Mouse (Mus musculus) midbrain, embryonic 16.5 days (tissue): ENCODE results near the gene C130079G13Rik. TPM values are rescaled to one million over a fixed set of nuclear protein-coding genes. Genes with fewer than 3 reads are reported as not detected.
"Not testable (repeated sequence)": the region's sequence is repeated elsewhere in the genome, so short reads cannot be mapped to it uniquely, and the experiment has no call there.

Experiments used
- ATAC-seq: fragments of 200-750 bp; cut with Nextera tagmentation; 2 replicates; pipeline ENCODE4 v1.8.0; 2017; ENCODE audit warnings: moderate TSS enrichment
- H3K27ac ChIP-seq: fragments of 300-500 bp; sonication (generic); 2 replicates; pipeline ENCODE4 v1.5.1; 2014; ENCODE audit warnings: mild to moderate bottlenecking, low read length, mixed read lengths
- H3K27me3 ChIP-seq: fragments of 300-500 bp; sonication (generic); 2 replicates; pipeline ENCODE4 v1.6.1; 2014; ENCODE audit warnings: low read depth, low read length, mixed read lengths; ENCODE audit not compliant: control insufficient read depth, insufficient read depth
- H3K36me3 ChIP-seq: fragments of 300-500 bp; sonication (generic); 2 replicates; pipeline ENCODE4 v1.6.1; 2014; ENCODE audit warnings: mild to moderate bottlenecking, low read length, moderate library complexity, mixed read lengths; ENCODE audit not compliant: control insufficient read depth, insufficient read depth
- H3K4me1 ChIP-seq: fragments of 300-500 bp; sonication (generic); 2 replicates; pipeline ENCODE4 v1.6.1; 2014; ENCODE audit warnings: mild to moderate bottlenecking, low read length, mixed read lengths; ENCODE audit not compliant: control insufficient read depth, insufficient read depth
- H3K4me2 ChIP-seq: fragments of 300-500 bp; sonication (generic); 2 replicates; pipeline ENCODE4 v1.6.1; 2014; ENCODE audit warnings: mild to moderate bottlenecking, low read length, mixed read lengths
- H3K4me3 ChIP-seq: fragments of 300-500 bp; sonication (generic); 2 replicates; pipeline ENCODE4 v1.5.1; 2014; ENCODE audit warnings: low read depth, mild to moderate bottlenecking, low read length, moderate library complexity, mixed read lengths
- H3K9ac ChIP-seq: fragments of 300-500 bp; sonication (generic); 2 replicates; pipeline ENCODE4 v1.6.1; 2014; ENCODE audit warnings: low read depth, low read length, mixed read lengths
- H3K9me3 ChIP-seq: fragments of 300-500 bp; sonication (generic); replicated peaks from 2 replicates; pipeline ENCODE4 v1.6.1; 2014; ENCODE audit warnings: mild to moderate bottlenecking, low read length, mixed read lengths; ENCODE audit not compliant: control insufficient read depth, poor library complexity, severe bottlenecking
- WGBS: fragments of 180-500 bp; shearing (Covaris S2); extraction: QIAGEN DNeasy Blood & Tissue Kit; methylation state at CpG from one replicate; pipeline ENCODE4 v1.1.7; 2014; 5-methylcytosine and 5-hydroxymethylcytosine counted together
- polyA plus RNA-seq: library from polyadenylated mRNA; unstranded; fragments of >200 nt; fragmentation: Nextera tagmentation; extraction: Ambion mirVana; gene quantifications from 2 replicates; pipeline ENCODE4 v1.2.1, GENCODE M21; 2015

Gene C130079G13Rik
- not detected in 2 replicates for polyA plus RNA-seq

DNA sequence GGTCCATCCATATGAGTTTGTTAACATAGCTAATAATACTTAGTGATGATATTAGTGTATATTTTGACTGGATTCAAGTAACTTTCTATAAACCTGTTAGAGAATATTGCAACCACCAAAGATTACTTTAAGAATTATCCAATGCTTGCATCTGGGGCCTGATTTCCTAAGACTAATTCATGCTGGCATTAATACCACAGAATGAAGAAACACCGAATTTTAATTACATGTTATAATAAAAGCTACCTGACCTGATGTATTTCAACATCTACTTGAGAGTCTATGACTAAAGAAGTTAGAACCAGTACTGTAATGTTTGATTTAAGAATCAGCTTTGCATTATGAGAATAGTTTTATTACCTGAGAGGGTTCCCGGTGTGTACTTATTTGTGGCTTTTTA, at the start of gene C130079G13Rik:
Gene C130079G13Rik (plus strand): TSS at position 301 of the 400 bp plus-strand sequence.
- no peak within 1 kb of the TSS for H3K4me3 ChIP-seq
- no peak within 1 kb of the TSS for H3K27ac ChIP-seq
- H3K9me3 ChIP-seq = no peaks in the 10 kb centered on the region
- H3K4me1 ChIP-seq = no peaks in the 10 kb centered on the region
- ATAC-seq = no peak
- H3K27me3 ChIP-seq = no peaks in the 10 kb centered on the region
- 91% methylated on average over 2 of the region's 2 CpGs for WGBS
- H3K4me2 ChIP-seq = no peak within 1 kb of the TSS
- no peaks in the 10 kb centered on the region for H3K36me3 ChIP-seq
- H3K9ac ChIP-seq = no peak within 1 kb of the TSS

DNA sequence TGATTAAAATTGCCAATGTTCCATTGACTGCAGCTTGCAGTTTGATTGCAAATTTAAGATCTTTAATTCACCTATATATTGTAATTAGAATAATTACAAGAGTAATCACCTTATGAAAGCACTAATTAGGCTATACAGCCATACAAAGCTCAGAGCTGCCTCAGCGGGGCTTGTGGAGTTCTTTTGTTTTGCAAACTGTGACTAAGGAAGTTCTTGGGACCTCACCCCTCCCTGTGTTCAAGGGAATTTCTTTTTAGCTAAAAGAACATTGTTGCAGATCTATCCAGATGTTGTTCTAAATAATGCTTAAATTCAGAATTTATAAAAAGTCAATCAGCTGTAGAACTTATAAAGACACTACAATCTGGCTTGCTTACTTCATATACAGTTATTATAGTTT, 47.4 kb upstream of the C130079G13Rik start:
- H3K4me2 ChIP-seq, H3K27me3 ChIP-seq, H3K9ac ChIP-seq, ATAC-seq, H3K4me3 ChIP-seq, H3K4me1 ChIP-seq, H3K36me3 ChIP-seq, H3K27ac ChIP-seq, H3K9me3 ChIP-seq: not testable (repeated sequence)
- WGBS = 26% methylated on average over 1 of the region's 1 CpGs

DNA sequence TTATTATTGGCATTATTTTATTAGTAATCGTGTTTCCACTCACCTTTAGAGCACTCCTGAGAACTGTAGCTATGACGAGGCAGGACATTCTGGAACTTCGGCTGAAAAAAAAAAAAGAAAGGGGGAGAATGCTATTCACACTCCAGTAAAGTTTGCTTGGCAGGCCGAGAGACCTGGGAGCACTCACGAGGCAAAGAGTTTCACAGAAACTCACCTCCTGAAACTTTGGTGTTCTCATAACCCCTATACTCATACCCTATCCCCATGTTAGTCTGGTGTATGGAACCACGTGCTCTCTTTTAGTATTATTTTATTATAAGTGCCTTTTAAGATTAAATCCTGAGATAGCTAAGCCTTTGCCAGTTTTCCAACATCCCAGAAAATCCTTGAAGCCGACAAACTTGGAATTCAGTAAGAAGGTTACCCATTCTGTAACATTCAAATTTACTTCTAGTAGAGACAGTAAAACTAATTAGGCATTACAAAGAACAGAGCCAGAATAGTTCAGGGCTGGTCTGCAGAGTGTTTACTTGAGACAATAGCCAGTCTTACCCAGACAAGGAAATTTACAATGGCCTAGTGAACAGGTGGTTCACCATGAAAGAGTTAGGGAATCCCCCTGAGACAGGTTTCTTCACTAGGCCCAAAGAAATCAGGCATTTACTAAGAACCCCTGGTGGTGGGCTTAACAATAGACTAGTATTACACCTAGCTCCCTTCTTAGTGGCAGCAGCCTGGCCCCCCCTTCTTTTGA, 45.0 kb upstream of the C130079G13Rik start:
- H3K4me3 ChIP-seq = not testable (repeated sequence)
- 73% methylated on average over 7 of the region's 7 CpGs for WGBS

DNA sequence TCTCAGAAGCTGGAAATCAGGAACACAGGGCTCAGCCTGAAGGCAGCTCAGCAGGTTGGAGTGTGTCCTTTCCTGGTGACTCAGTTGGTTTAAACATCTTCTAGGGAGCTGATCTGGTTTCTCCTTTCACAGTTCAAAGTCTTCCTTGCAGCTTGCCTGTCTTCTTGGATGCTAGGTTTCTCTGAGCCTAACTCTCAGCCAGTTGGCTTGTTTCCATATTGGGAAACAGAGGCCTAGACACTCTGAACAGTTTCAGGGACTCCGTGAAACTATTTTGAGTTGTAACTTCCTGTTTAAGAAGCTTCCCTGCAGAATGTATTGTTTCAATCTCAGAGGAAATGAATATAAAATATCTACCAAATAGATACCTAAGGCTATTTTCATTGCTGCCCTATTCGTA, 31.7 kb upstream of the C130079G13Rik start:
- no peaks in the 10 kb centered on the region for H3K4me1 ChIP-seq
- no peak overlapping the region for H3K9ac ChIP-seq
- no peaks in the 10 kb centered on the region for H3K27me3 ChIP-seq
- no peaks in the 10 kb centered on the region for H3K9me3 ChIP-seq
- no peak overlapping the region for H3K27ac ChIP-seq
- H3K4me3 ChIP-seq = no peak overlapping the region
- ATAC-seq = no peak
- H3K36me3 ChIP-seq = no peaks in the 10 kb centered on the region
- WGBS = 86% methylated on average over 2 of the region's 2 CpGs
- H3K4me2 ChIP-seq = no peak overlapping the region

More for the DNA sequence above, 45.0 kb upstream of the C130079G13Rik start:
- H3K9ac ChIP-seq, H3K27ac ChIP-seq, H3K27me3 ChIP-seq, H3K9me3 ChIP-seq, ATAC-seq, H3K36me3 ChIP-seq, H3K4me2 ChIP-seq, H3K4me1 ChIP-seq: not testable (repeated sequence)

DNA sequence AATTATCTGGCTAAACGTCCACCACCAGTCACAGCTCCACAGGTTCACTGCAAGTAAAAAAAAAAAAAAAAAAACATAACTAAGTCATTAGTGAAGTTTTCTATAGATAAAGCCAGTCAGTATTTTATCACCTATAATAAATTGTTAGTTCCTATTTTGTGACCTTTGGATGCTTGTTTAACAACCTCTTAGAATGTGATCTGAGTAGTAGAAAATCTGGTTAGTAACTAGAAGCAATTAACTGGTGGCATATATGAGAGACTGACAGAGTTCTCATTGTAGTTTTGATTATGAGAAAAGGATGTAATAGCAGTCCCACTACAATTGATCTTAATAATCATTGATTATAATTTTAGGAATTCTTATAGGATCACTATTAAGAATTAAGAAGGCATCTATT, 9.6 kb downstream of the C130079G13Rik start:
- Histone ChIP-seq H3K9ac (no peak overlapping the region), H3K27ac (no peak overlapping the region), H3K27me3 (no peaks in the 10 kb centered on the region), H3K4me3 (no peak overlapping the region), H3K4me1 (no peaks in the 10 kb centered on the region), H3K36me3 (no peaks in the 10 kb centered on the region), H3K9me3 (no peaks in the 10 kb centered on the region), H3K4me2 (no peak overlapping the region)
- 87% methylated on average over 1 of the region's 1 CpGs for WGBS
- no peak for ATAC-seq

DNA sequence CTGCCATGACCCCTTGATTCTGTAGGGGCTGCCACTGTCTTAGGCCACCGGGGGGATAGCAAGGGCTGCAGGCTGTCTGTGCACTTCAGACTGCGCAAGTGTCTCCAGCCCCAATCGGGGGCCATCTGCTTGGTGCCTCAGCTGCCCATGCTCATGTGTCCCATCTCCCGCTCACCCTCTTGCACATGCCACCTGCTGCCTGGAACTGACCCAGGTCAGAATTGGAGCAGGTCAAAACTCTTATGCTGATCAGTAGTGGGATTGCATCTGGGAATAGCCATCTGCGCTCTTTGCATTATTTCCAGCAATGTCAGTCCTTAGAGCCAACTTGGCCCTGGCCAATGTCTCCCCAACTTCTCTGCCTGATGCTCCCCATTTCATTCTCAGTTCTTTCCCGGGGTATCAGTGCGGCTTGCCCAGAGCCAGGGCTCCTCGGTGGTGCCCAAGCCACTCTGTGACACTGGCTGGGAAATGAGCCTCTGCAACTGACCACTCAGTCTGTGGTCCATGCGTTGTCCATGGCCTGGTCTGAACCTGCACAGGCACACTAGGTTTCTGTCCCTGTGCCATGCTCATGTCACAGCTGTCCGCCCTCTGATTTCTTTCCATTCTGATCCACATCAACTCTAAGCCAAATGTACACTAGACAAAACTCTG, 22.4 kb downstream of the C130079G13Rik start:
- Histone ChIP-seq H3K4me1 (no peaks in the 10 kb centered on the region), H3K27me3 (no peaks in the 10 kb centered on the region), H3K4me3 (no peak overlapping the region), H3K27ac (no peak overlapping the region), H3K9me3 (no peaks in the 10 kb centered on the region), H3K9ac (no peak overlapping the region), H3K4me2 (no peak overlapping the region), H3K36me3 (no peaks in the 10 kb centered on the region)
- no peak for ATAC-seq
- WGBS = 93% methylated on average over 10 of the region's 10 CpGs

DNA sequence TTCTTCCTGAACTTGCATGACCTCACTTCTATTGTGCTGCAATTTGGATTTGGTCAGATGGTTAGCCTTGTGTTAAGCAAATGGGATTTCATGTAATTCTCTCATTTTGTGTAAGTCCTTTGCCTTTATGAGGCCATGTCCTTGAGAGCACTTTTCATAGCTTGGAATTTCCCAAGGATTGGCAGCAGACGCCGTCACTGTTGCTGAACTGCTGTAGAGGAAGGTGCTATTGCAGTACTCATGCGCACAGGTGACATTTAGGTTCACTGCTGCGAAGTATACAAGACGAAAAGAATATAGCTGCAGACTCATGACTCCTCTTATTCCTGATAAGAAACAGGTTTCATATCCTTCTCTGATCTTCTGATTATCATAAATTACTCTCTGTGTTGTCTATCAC, 45.9 kb downstream of the C130079G13Rik start:
- H3K9ac ChIP-seq = no peak overlapping the region
- H3K27ac ChIP-seq = no peak overlapping the region
- no peak for ATAC-seq
- H3K4me3 ChIP-seq = no peak overlapping the region
- H3K27me3 ChIP-seq = no peaks in the 10 kb centered on the region
- no peaks in the 10 kb centered on the region for H3K9me3 ChIP-seq
- 79% methylated on average over 5 of the region's 5 CpGs for WGBS
- no peak overlapping the region for H3K4me2 ChIP-seq
- no peaks in the 10 kb centered on the region for H3K36me3 ChIP-seq
- H3K4me1 ChIP-seq = no peaks in the 10 kb centered on the region

DNA sequence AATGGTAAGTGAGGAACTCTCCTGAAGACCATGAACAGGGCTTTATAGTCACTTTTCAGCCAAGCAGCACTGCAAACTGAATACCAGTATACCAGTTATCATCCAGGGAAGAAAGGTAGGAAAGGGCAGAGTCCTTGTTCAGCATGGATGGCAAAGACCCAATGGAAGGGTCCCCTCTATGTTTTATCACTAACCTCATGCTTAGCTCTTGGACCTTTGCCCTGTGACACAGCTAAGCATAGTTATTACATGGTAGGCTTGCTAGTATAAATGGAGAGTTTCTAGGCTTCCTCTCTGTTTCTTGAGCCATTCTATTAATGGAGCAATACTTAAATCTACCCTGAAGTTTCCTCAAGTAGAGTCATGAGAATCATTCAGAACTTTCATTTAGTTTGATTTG, 49.6 kb downstream of the C130079G13Rik start:
- H3K9me3 ChIP-seq = no peaks in the 10 kb centered on the region

More for the DNA sequence above, 49.6 kb downstream of the C130079G13Rik start:
- Histone ChIP-seq H3K4me1 (no peaks in the 10 kb centered on the region), H3K27ac (no peak overlapping the region), H3K9ac (no peak overlapping the region), H3K4me3 (no peak overlapping the region), H3K27me3 (no peaks in the 10 kb centered on the region), H3K4me2 (no peak overlapping the region), H3K36me3 (no peaks in the 10 kb centered on the region)
- no peak for ATAC-seq
